Mouse (Mus musculus) layer of hippocampus, adult 2 months (tissue): ENCODE results near the gene Gm11437. TPM values are rescaled to one million over a fixed set of nuclear protein-coding genes. Genes with fewer than 3 reads are reported as not detected.

Experiments used
- DNase-seq, 2 experiments: peaks; one replicate each; pipeline ENCODE4 v3.0.0; 2022; ENCODE audit warnings: low spot score in 2 of 2
- H3K27ac ChIP-seq: fragments of 200-600 bp; 2 replicates; pipeline ENCODE4 v1.8.1; 2022
- H3K4me3 ChIP-seq: fragments of 200-600 bp; 2 replicates; pipeline ENCODE4 v1.8.1; 2022; ENCODE audit warnings: mild to moderate bottlenecking
- CTCF ChIP-seq: fragments of 200-600 bp; conservative IDR thresholded peaks from 2 replicates; pipeline ENCODE4 v1.8.1; 2022; ENCODE audit warnings: antibody characterized with exemption, mild to moderate bottlenecking, moderate library complexity
- total RNA-seq, 2 experiments: library from RNA; stranded (reverse); gene quantifications; 2 replicates each; pipeline ENCODE4 v1.2.3; 2021

The Gm11437 gene
- total RNA-seq, 2 experiments from 2014 or later, result not detected

- DNase-seq, result peak; percentile 47 to 80
- Histone ChIP-seq H3K4me3 (peak within 1 kb of the TSS; percentile 81), H3K27ac (peak within 1 kb of the TSS; percentile 88)
- TF ChIP-seq CTCF, result no peak; the same call in 1 of the 2 replicates
These were observed 38.1 kb downstream of the Gm11437 start, which contains the start of the genes Tada2a and Acaca for GRCm38 (mm10) chr11:84128943-84129798. Gene Tada2a (minus strand): TSS chr11:84129600. Gene Acaca (plus strand): TSS chr11:84129672.

GRCm38 (mm10) chr11:84127977-84128376 lies 39.3 kb downstream of the Gm11437 start:
- H3K4me3 ChIP-seq, result no peak overlapping the region
- TF ChIP-seq CTCF, result peak; percentile 48
- H3K27ac ChIP-seq, result no peak overlapping the region
- no peak for DNase-seq

GRCm38 (mm10) chr11:84121051-84121956 lies 46.0 kb downstream of the Gm11437 start:
- no peak for DNase-seq
- Histone ChIP-seq H3K27ac (peak overlapping the region; percentile 16), H3K4me3 (no peak overlapping the region)
- no peak for TF ChIP-seq CTCF

GRCm38 (mm10) chr11:84117431-84117830 lies 49.8 kb downstream of the Gm11437 start:
- no peak overlapping the region for H3K4me3 ChIP-seq
- no peak overlapping the region for H3K27ac ChIP-seq
- DNase-seq, result no peak
- TF ChIP-seq CTCF, result no peak

GRCm38 (mm10) chr11:84116221-84116620 lies 51.1 kb downstream of the Gm11437 start:
- Histone ChIP-seq H3K27ac (no peak overlapping the region), H3K4me3 (no peak overlapping the region)
- DNase-seq, result no peak
- peak; percentile 76 for TF ChIP-seq CTCF

- Histone ChIP-seq H3K4me3 (no peak overlapping the region), H3K27ac (no peak overlapping the region)
- TF ChIP-seq CTCF, result no peak
- no peak for DNase-seq
These were observed 51.6 kb downstream of the Gm11437 start for GRCm38 (mm10) chr11:84115646-84116045.

- H3K27ac ChIP-seq, result peak overlapping the region; percentile 6; the same call in 1 of the 2 replicates
- DNase-seq, result no peak
These were observed 53.7 kb downstream of the Gm11437 start for GRCm38 (mm10) chr11:84113623-84114022.

GRCm38 (mm10) chr11:84107137-84107536 lies 60.1 kb downstream of the Gm11437 start:
- no peak for TF ChIP-seq CTCF
- Histone ChIP-seq H3K27ac (no peak overlapping the region), H3K4me3 (no peak overlapping the region)
- no peak for DNase-seq

More at GRCm38 (mm10) chr11:84113623-84114022, 53.7 kb downstream of the Gm11437 start:
- TF ChIP-seq CTCF, result no peak
- H3K4me3 ChIP-seq, result no peak overlapping the region

GRCm38 (mm10) chr11:84104036-84104435 lies 63.2 kb downstream of the Gm11437 start:
- no peak for DNase-seq
- Histone ChIP-seq H3K4me3 (no peak overlapping the region), H3K27ac (no peak overlapping the region)
- no peak for TF ChIP-seq CTCF

- Histone ChIP-seq H3K27ac (no peak overlapping the region), H3K4me3 (no peak overlapping the region)
- DNase-seq, result no peak
- no peak for TF ChIP-seq CTCF
These were observed 66.1 kb downstream of the Gm11437 start for GRCm38 (mm10) chr11:84101182-84101581.

Other genes starting within 250 kb of the Gm11437 start
- 10 to 100 TPM; 13.0 to 15.6 TPM for gene Ddx52, start 225.4 kb downstream of the Gm11437 start, total RNA-seq
- 10 to 100 TPM; 68.2 to 72.1 TPM for gene Synrg, start 203.0 kb downstream of the Gm11437 start, total RNA-seq
- gene Dusp14, start 98.2 kb downstream of the Gm11437 start, total RNA-seq, result 10 to 100 TPM; 30.9 to 36.3 TPM
- 10 to 100 TPM; 33.0 to 33.8 TPM for gene Tada2a, start 37.9 kb downstream of the Gm11437 start, total RNA-seq
- 10 to 100 TPM; 66.7 to 69.6 TPM for gene Acaca, start 37.8 kb downstream of the Gm11437 start, total RNA-seq